Mouse (Mus musculus) embryo, embryonic 10.5 days (tissue): Measurements from ENCODE around the gene Acbd7.

Experiments used
- DNase-seq: peaks from one replicate; pipeline ENCODE4 v3.0.0-alpha.2; 2015; ENCODE audit warnings: low spot score

Acbd7 gene

DNA sequence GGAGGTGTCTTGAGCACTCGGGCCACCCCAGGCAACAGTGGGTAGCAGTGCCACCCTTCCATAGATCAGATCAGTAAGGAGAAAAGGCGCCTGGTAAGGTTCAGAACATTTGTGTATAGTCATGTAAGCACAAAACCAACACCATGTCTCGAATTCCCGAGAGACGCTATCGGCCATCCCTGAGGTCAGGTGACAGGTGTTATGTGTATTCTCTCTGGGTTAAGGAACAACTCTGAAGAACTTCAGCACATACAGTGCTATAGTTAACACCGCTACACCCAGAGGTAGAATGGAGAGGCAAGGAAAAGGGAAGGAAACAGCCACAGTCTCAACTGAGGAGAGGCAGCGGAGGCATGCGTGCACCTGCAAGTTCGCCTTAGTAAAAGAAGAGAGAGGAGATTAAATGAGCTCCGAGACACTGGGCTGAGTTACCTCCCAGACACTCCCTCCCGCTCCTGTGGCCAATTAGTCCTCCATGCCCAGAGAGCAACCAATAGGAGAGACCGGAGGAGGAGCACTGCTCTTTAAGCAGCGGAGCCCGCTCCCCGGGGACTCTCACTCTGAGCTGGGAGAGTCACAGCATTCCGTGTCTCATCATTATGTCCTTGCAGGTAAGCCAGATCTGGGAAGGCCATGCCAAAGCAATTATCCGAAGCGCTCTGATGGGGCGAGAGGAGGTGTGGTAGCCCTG is at the start of gene Acbd7:
Acbd7 (plus strand) TSS at position 558 of the 691 bp plus-strand sequence.
- DNase-seq, result peak; percentile 73

DNA sequence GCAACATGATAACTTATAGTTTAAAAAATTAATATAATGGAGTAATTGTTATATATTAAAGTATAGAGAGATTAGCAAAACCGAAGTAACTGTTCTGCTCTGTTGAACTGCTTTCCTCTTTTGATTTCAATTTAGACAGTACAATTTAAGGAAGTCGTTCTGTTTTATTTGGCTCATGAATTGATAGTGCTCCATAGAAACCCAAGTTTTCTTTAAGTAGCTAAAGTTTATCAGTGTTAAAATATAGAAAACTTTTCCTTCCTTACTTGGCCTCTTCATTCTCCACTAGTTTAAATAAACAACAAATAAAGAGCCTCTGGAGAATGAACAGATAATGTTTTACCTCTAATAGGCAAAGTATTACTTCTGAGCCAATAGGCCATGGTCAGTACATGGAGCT is 49.7 kb upstream of the Acbd7 start:
- no peak for DNase-seq

DNA sequence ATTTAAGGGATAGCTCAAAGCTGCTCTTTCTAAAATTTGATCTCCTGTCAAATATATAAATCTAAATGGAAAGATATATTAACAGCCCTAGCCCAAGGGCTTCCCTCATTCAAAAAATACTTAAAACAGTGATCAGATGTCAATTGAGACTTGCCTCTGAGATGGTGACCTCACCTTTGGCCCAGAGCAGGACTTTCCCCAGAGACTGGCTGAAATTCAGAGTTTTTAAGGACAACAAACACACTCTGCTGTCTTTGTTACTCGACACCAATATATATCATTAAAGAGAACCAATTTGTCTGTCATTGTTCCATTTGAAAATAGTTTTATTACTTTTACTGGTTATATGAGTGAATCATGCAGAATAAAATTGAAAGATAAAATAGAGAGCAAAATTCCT is 46.4 kb upstream of the Acbd7 start:
- no peak for DNase-seq

- no peak for DNase-seq
Measured at GRCm38 (mm10) chr2:3292170-3292569, 43.8 kb upstream of the Acbd7 start.

DNA sequence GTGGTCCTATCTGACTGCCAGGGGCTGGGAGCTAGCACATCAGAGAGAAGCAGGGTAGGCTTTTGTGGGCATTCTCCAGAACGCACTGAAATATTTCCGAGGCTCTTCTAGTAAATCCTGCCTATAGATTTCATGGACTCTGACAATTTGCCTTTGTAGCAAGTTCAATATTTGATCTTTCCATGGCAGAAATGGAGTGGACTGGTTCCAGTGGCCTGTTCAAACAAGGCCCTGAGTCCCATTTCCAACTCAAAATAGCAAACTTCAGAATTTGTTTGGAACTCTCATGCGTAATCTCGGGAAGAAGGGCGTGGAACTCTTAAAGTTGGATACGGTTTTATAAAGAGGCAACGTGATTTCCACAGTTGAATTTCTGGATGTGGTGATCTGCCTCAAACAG is 40.1 kb upstream of the Acbd7 start:
- no peak for DNase-seq

GRCm38 (mm10) chr2:3305426-3306025 is 30.4 kb upstream of the Acbd7 start:
- DNase-seq, result no peak

DNA sequence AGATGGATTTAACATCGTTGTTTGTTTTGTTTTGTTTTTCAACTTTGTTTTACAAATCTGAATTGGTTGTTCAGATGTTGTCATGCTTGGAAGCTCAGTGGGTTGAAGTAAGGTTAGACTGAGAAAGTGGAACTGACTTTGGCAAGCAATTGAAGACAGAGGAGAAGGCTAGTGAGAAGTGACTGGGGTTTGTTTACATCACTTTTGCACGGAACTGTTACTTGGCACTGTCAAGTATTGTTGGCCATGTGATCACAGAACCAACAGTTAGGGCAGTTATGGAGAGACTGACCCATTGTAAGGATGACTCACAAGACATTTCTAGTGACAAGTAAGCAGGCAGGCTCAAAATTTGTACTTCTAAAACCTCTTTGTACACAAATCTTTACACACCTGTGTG is 12.8 kb upstream of the Acbd7 start:
- DNase-seq, result no peak

GRCm38 (mm10) chr2:3324381-3325130 is 11.4 kb upstream of the Acbd7 start:
- no peak for DNase-seq

- no peak for DNase-seq
Measured at GRCm38 (mm10) chr2:3326547-3326946, 9.4 kb upstream of the Acbd7 start.

- peak; percentile 67 for DNase-seq
Measured at GRCm38 (mm10) chr2:3327351-3327750, 8.6 kb upstream of the Acbd7 start.

DNA sequence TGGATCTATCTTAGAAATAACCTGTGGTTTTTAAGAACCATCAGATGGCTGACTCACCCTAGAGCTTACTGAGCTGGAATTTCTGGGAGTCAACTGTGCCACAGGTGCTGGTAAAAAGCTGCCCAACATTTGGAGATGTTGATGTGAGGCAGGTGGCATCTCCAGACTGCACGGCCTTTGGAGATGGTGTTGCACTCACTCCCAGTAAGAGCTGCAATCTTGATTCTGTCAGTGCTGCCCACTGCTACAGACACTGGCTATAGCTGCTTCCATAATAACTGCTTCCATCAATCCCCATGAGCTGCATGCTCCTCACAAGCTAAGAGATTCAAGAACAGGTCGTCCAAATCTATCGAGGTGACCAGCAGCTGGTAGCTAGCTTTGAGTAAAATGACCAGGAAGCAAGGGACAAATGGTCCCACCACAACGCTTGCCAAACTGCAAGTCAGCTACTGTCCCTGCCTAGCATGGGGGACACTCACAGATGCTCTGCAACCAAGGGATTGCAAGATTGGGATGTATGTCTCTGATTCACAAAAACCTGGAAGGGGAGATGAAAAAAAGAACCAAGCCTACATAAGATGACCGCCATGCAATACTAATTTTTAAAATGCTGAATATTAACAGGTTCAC is 4.8 kb upstream of the Acbd7 start:
- no peak for DNase-seq

GRCm38 (mm10) chr2:3332056-3332455 is 3.9 kb upstream of the Acbd7 start:
- peak; percentile 66 for DNase-seq

GRCm38 (mm10) chr2:3332484-3333242 is 3.3 kb upstream of the Acbd7 start, which contains the start of gene Rpp38:
Gene Rpp38, minus strand, starts transcription at chr2:3332643.
- DNase-seq, result peak; percentile 98

GRCm38 (mm10) chr2:3333761-3334160 is 2.2 kb upstream of the Acbd7 start:
- no peak for DNase-seq

DNA sequence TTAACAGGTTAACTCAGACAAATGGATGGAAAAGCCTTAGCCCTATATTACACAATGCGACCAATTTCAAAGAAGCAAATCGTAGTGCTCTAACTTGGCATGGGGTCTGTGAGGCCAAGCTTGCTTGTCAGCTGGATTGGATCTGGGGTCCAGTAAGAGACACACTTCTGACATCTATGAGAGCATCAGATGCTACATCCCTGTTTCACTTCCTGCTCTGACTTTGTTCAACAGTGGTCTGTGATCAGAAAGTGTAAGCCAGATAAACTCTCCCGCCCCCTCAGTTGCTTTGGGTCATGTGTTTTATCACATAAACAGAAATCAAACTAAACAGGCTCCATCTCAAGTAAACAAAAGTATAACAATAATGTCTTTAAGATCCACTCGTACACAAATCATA is 12.5 kb downstream of the Acbd7 start:
- DNase-seq, result no peak

- peak; percentile 66 for DNase-seq
Measured at GRCm38 (mm10) chr2:3348919-3349318, 13.0 kb downstream of the Acbd7 start.

DNA sequence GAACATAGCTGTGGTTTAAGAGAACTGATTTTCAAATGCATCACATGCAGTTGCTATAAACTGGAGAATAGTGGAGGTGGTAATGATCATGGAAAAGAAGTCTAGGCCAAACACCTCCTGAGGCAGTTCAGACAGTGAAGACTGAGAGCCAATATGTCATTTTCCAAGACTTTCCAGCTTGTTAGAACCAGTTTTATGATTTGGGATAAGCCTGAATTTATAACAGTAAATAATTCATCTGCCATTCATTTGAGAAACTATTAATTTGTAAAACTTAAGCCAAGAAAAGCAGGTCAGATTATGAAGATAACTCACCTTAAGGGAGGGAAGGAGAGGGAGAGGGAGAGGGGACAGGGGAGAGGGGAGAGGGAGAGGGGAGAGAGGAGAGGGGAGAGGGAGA is 17.2 kb downstream of the Acbd7 start:
- DNase-seq, result no peak

- DNase-seq, result no peak
Measured at GRCm38 (mm10) chr2:3355793-3356192, 19.8 kb downstream of the Acbd7 start.

- DNase-seq, result no peak
Measured at GRCm38 (mm10) chr2:3356311-3356710, 20.3 kb downstream of the Acbd7 start.

- DNase-seq, result no peak
Measured at GRCm38 (mm10) chr2:3357887-3358286, 21.9 kb downstream of the Acbd7 start.

DNA sequence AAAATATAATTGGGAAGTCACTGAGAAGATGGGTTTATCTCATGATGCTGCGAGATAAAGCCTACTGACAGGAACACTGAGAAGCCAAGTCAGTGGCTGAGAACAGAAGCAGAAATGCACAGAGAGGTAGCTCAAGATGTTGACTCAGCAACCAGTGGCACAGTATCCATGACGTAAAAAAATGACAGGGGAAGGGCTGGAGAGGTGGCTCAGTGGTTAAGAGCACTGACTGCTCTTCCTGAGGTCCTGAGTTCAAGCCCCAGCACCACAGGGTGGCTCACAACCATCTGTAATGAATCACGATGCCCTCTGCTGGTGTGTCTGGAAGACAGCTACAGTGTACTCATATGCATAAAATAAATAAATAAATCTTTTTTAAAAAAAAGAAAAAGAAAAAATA is 25.1 kb downstream of the Acbd7 start:
- no peak for DNase-seq

GRCm38 (mm10) chr2:3365127-3365526 is 29.2 kb downstream of the Acbd7 start:
- no peak for DNase-seq
